Mouse (Mus musculus) ES-E14 (cell line): ENCODE data around the gene Sec16a. TPM values are rescaled to one million over a fixed set of nuclear protein-coding genes. Genes with fewer than 3 reads are reported as not detected.

Source experiments
- DNase-seq: peaks from one replicate; pipeline ENCODE4 v3.0.0-alpha.2; 2013; ENCODE audit warnings: low read depth, low spot score
- H3K27ac ChIP-seq: 2 replicates; pipeline ENCODE4 v1.5.1; 2012; ENCODE audit warnings: low read depth, mild to moderate bottlenecking, low read length, moderate library complexity, mixed read lengths; ENCODE audit not compliant: poor library complexity, insufficient read depth, severe bottlenecking
- H3K36me3 ChIP-seq: 2 replicates; pipeline ENCODE4 v1.6.1; 2012; ENCODE audit warnings: mild to moderate bottlenecking, low read length, moderate library complexity, mixed read lengths; ENCODE audit not compliant: control insufficient read depth, poor library complexity, insufficient read depth, severe bottlenecking
- H3K4me1 ChIP-seq, 2 experiments: fragments of 150-350 bp in 1 of 2; sonication (generic) in 1 of 2; 2 replicates each; pipeline ENCODE4 v1.6.1; 2012; ENCODE audit warnings: low read length in 2 of 2, mild to moderate bottlenecking in 1 of 2, mixed read lengths in 1 of 2; ENCODE audit not compliant: control insufficient read depth in 2 of 2, insufficient read depth in 2 of 2, poor library complexity in 1 of 2
- H3K4me3 ChIP-seq, 2 experiments: fragments of 150-350 bp in 1 of 2; sonication (generic) in 1 of 2; 2 replicates each; pipeline ENCODE4 v1.5.1; 2012; ENCODE audit warnings: low read length in 2 of 2, low read depth in 1 of 2, mild to moderate bottlenecking in 1 of 2, mixed read lengths in 1 of 2; ENCODE audit not compliant: insufficient read depth in 1 of 2, poor library complexity in 1 of 2, severe bottlenecking in 1 of 2
- H3K9ac ChIP-seq: 2 replicates; pipeline ENCODE4 v1.6.1; 2012; ENCODE audit warnings: low read depth, mild to moderate bottlenecking, low read length, mixed read lengths; ENCODE audit not compliant: poor library complexity, insufficient read depth, severe bottlenecking
- H3K9me3 ChIP-seq: fragments of 150-350 bp; sonication (generic); 2 replicates; pipeline ENCODE4 v1.6.1; 2012; ENCODE audit warnings: low read depth, mild to moderate bottlenecking, low read length; ENCODE audit not compliant: control insufficient read depth, insufficient read depth
- CHD2 ChIP-seq: IDR thresholded peaks from 2 replicates; pipeline ENCODE4 v1.6.1; 2014; ENCODE audit warnings: mild to moderate bottlenecking, low read depth, low read length, inconsistent platforms
- HCFC1 ChIP-seq: IDR thresholded peaks from 2 replicates; pipeline ENCODE4 v1.6.1; 2012; ENCODE audit warnings: low read length, inconsistent platforms, borderline replicate concordance; ENCODE audit not compliant: insufficient read depth
- MAFK ChIP-seq: IDR thresholded peaks from 2 replicates; pipeline ENCODE4 v1.6.1; 2014; ENCODE audit warnings: mild to moderate bottlenecking, low read depth, low read length, inconsistent platforms; ENCODE audit not compliant: insufficient read depth
- ZC3H11A ChIP-seq: IDR thresholded peaks from 2 replicates; pipeline ENCODE4 v1.6.1; 2012; ENCODE audit warnings: low read depth, mild to moderate bottlenecking, inconsistent platforms, low read length, borderline replicate concordance
- ZNF384 ChIP-seq: IDR thresholded peaks from 2 replicates; pipeline ENCODE4 v1.6.1; 2012; ENCODE audit warnings: low read depth, low read length, inconsistent platforms
- in situ Hi-C, 2 experiments: fragments of 600-800 bp; cut with MboI; formaldehyde crosslinking; loops; one replicate each; pipeline ENCODE4 v1.15.1; 2025; ENCODE audit warnings: low sequenced_read_pairs in 2 of 2, inconsistent platforms in 1 of 2; ENCODE audit not compliant: unreplicated experiment in 2 of 2
- total RNA-seq: library from RNA; depleted of rRNA; stranded (reverse); fragments of 300-350 nt; gene quantifications from 2 replicates; pipeline ENCODE4 v1.2.3, GENCODE M21; 2012

Sec16a gene
- total RNA-seq, 1 experiment: 47.3 TPM

GRCm38 (mm10) chr2:26398978-26399377, 46.0 kb downstream of the Sec16a start:
- Histone ChIP-seq H3K4me1 (no peaks in the 10 kb centered on the region), H3K27ac (no peak overlapping the region), H3K9me3 (no peaks in the 10 kb centered on the region), H3K9ac (no peak overlapping the region), H3K36me3 (peaks cover 49% of the 10 kb centered on the region), H3K4me3 (no peak overlapping the region)
- DNase-seq: no peak
- no peak for TF ChIP-seq ZNF384
- no peak for TF ChIP-seq ZC3H11A
- no peak for TF ChIP-seq HCFC1
- no peak for TF ChIP-seq CHD2
- TF ChIP-seq MAFK: no peak
- in situ Hi-C loops: no loop called here

- H3K9me3 ChIP-seq: no peaks in the 10 kb centered on the region
- in situ Hi-C loops: no loop called here
Measured at GRCm38 (mm10) chr2:26391617-26392016, 53.4 kb downstream of the Sec16a start.

GRCm38 (mm10) chr2:26390954-26391353, 54.1 kb downstream of the Sec16a start:
- Histone ChIP-seq H3K4me1 (no peaks in the 10 kb centered on the region), H3K9me3 (no peaks in the 10 kb centered on the region), H3K4me3 (no peak overlapping the region), H3K9ac (no peak overlapping the region), H3K27ac (no peak overlapping the region), H3K36me3 (peaks cover 60% of the 10 kb centered on the region)
- TF ChIP-seq CHD2: no peak
- no peak for TF ChIP-seq ZC3H11A
- no peak for TF ChIP-seq MAFK
- TF ChIP-seq HCFC1: no peak
- no peak for TF ChIP-seq ZNF384
- no peak for DNase-seq
- in situ Hi-C loops: no loop called here

More at GRCm38 (mm10) chr2:26391617-26392016, 53.4 kb downstream of the Sec16a start:
- Histone ChIP-seq H3K36me3 (peaks cover 58% of the 10 kb centered on the region), H3K4me1 (no peaks in the 10 kb centered on the region), H3K4me3 (no peak overlapping the region), H3K9ac (no peak overlapping the region), H3K27ac (no peak overlapping the region)
- DNase-seq: no peak
- TF ChIP-seq HCFC1 (no peak), ZNF384 (no peak), ZC3H11A (no peak), CHD2 (no peak), MAFK (no peak)

GRCm38 (mm10) chr2:26389154-26389690, 55.8 kb downstream of the Sec16a start, which contains the start of the genes Entr1 and Pmpca:
Entr1 (minus strand) TSS chr2:26389316.
Pmpca (plus strand) TSS chr2:26389339.
- Histone ChIP-seq H3K36me3 (peaks cover 59% of the 10 kb centered on the region), H3K9ac (peak within 1 kb of the TSS; percentile 94), H3K4me1 (no peaks in the 10 kb centered on the region), H3K4me3 (peak within 1 kb of the TSS; percentile 93 to 99), H3K9me3 (no peaks in the 10 kb centered on the region), H3K27ac (peak within 1 kb of the TSS; percentile 42; the same call in 1 of the 2 replicates)
- in situ Hi-C loops: no loop called here
- peak; percentile 56 for DNase-seq
- TF ChIP-seq HCFC1 (peak; percentile 56), MAFK (no peak)

GRCm38 (mm10) chr2:26388682-26389153, 56.3 kb downstream of the Sec16a start:
- in situ Hi-C loops: no loop called here
- Histone ChIP-seq H3K4me3 (peak overlapping the region; percentile 93 to 99), H3K9me3 (no peaks in the 10 kb centered on the region), H3K27ac (no peak overlapping the region), H3K9ac (peak overlapping the region; percentile 94), H3K4me1 (no peaks in the 10 kb centered on the region), H3K36me3 (peaks cover 60% of the 10 kb centered on the region)
- no peak for DNase-seq
- TF ChIP-seq CHD2: no peak
- TF ChIP-seq HCFC1: no peak
- TF ChIP-seq ZNF384: no peak
- TF ChIP-seq MAFK: no peak
- no peak for TF ChIP-seq ZC3H11A
